Mouse (Mus musculus) G1E (cell line): ENCODE data around the gene Rsg1. TPM values are rescaled to one million over a fixed set of nuclear protein-coding genes. Genes with fewer than 3 reads are reported as not detected.
A peak's percentile ranks its signal among the peaks of the same experiment; 100 is the strongest.

Experiments used
- ATAC-seq: 2 replicates; pipeline ENCODE4 v1.8.0; 2016; ENCODE audit warnings: mild to moderate bottlenecking; ENCODE audit not compliant: insufficient number of reproducible peaks, poor library complexity, low FRiP score, severe bottlenecking; ENCODE audit errors: extremely low read depth
- DNase-seq: peaks from one replicate; pipeline ENCODE4 v3.0.0; 2012; ENCODE audit warnings: low spot score
- H3K27me3 ChIP-seq: 2 replicates; pipeline ENCODE4 v1.6.1; 2012; ENCODE audit warnings: mild to moderate bottlenecking, low read length, inconsistent platforms; ENCODE audit not compliant: insufficient read depth
- H3K36me3 ChIP-seq: replicated peaks from 2 replicates; pipeline ENCODE3; 2012; ENCODE audit warnings: mild to moderate bottlenecking, inconsistent platforms
- H3K4me1 ChIP-seq: 2 replicates; pipeline ENCODE4 v1.6.1; 2012; ENCODE audit warnings: low read depth, low read length, inconsistent platforms, mixed read lengths; ENCODE audit not compliant: insufficient read depth
- H3K4me3 ChIP-seq: 2 replicates; pipeline ENCODE4 v1.5.1; 2012; ENCODE audit warnings: low read depth, mild to moderate bottlenecking, inconsistent platforms, low read length, moderate library complexity, mixed read lengths
- H3K9me3 ChIP-seq: replicated peaks from 2 replicates; pipeline ENCODE4 v1.6.1; 2012; ENCODE audit warnings: inconsistent platforms
- CTCF ChIP-seq: IDR thresholded peaks from 2 replicates; pipeline ENCODE4 v1.5.1; 2012; ENCODE audit warnings: low read depth, low read length, inconsistent platforms, mixed read lengths
- GATA1 ChIP-seq: IDR thresholded peaks from 2 replicates; pipeline ENCODE4 v1.6.1; 2012; ENCODE audit warnings: borderline replicate concordance, low read length, inconsistent platforms, mixed read lengths
- GATA2 ChIP-seq: IDR thresholded peaks from 2 replicates; pipeline ENCODE4 v1.6.1; 2012; ENCODE audit warnings: low read depth, low read length, inconsistent platforms, borderline replicate concordance
- POLR2AphosphoS5 ChIP-seq: IDR thresholded peaks from 2 replicates; pipeline ENCODE4 v1.6.1; 2012; ENCODE audit warnings: low read depth, low read length, inconsistent platforms; ENCODE audit not compliant: insufficient replicate concordance
- TAL1 ChIP-seq: conservative IDR thresholded peaks from 2 replicates; pipeline ENCODE4 v1.6.1; 2012; ENCODE audit warnings: low read depth, low read length, inconsistent platforms, mixed read lengths
- polyA plus RNA-seq: library from polyadenylated mRNA; stranded (reverse); fragments of >175 nt; gene quantifications from 2 replicates; pipeline ENCODE4 v1.2.3, GENCODE M21; 2012
- total RNA-seq, 2 experiments: library from RNA; stranded (forward) in 1 of 2; stranded (reverse) in 1 of 2; fragments of 200-1000 nt in 1 of 2; fragments of >200 nt in 1 of 2; fragmentation: Nextera tagmentation in 1 of 2; gene quantifications; 2 replicates each; pipeline ENCODE4 v1.2.3; 2014 to 2017

Gene Rsg1
- total and polyA plus RNA-seq, 3 experiments: 0.56 to 2.0 (median 1.6) TPM

DNA sequence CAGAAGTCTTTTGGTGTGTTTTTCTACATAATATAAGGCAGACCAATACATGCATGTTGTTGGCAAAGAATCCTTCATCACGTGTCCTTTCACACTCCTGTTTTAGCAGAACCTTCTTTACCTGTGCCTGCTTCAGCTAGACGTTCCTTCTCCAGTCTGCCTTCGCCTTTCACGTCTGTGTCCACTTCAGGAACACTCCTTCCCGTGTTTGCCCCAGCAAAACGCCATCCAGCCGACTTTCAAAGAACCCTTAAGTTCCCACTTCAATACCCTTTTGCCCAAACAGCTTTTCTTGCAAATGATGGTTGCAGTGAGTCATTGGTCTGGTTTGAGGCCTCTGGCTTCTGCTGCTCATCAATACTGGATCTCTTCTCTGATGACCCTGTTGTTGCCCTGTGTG, 22.5 kb upstream of the Rsg1 start:
- no peaks in the 10 kb centered on the region for H3K27me3 ChIP-seq
- ATAC-seq (no peak), DNase-seq (no peak)
- H3K4me1 ChIP-seq: peaks cover 8% of the 10 kb centered on the region; the same call in 1 of the 2 replicates
- no peak overlapping the region for H3K4me3 ChIP-seq
- H3K9me3 ChIP-seq: no peaks in the 10 kb centered on the region
- no peak for TF ChIP-seq TAL1
- H3K36me3 ChIP-seq: peaks cover 91% of the 10 kb centered on the region

DNA sequence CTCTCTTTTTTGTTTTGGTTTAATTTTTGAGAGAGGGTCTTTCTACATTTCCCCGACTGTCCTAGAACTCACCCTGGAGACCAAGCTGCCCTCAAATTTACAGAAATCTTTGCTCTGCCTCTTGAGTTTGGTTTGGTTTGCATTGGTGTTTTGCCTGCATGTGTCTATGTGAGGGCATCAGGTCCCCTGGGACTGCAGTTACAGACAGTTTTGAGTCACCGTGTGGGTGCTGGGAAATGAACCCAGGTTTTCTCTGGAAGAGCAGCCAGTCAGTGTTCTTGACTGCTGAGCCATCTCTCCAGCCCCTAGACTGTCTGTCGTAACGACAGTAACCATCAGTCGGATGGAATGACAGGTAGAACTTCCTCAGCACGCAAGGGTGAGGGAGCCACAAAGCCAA, 19.2 kb upstream of the Rsg1 start:
- Histone ChIP-seq H3K4me3 (no peak overlapping the region), H3K4me1 (peaks cover 7% of the 10 kb centered on the region), H3K36me3 (peaks cover 96% of the 10 kb centered on the region), H3K27me3 (no peaks in the 10 kb centered on the region), H3K9me3 (no peaks in the 10 kb centered on the region)
- ATAC-seq: no peak
- no peak for TF ChIP-seq CTCF
- TF ChIP-seq GATA2: no peak
- TF ChIP-seq TAL1: no peak
- DNase-seq: no peak

DNA sequence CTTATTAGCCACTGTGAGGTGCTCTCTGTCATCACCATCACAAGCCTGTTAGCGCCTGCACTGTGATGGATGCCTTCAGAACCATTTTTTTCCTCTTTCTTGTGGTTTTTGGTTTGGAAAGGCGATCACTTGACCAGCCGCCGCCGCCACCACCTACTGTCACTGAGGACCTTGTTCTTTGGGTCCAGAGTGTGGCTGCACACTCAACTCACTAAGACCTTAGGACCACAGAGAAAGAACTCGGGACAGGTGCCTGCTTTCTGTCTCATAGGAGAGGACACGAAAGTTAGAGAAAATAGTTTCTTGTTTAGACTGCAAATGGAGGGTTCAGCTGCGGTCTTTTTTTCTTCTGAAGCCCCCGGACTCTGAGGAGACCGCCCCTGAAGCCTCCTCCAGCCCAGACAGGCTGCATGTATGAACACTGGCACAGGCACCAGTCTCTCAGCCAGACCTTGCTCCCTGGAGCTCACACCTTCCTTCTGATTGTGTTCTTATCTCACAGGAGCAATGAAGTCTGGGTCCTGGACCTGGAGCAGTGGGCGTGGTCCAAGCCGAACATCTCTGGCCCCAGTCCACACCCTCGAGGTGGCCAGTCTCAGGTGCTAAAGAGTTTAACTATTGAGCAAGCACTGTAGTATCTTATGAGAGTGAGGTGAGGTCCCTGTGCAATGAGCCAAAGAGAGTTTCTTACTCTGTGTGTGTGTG, 16.6 kb upstream of the Rsg1 start:
- no peak overlapping the region for H3K4me3 ChIP-seq
- no peaks in the 10 kb centered on the region for H3K9me3 ChIP-seq
- peaks cover 9% of the 10 kb centered on the region for H3K4me1 ChIP-seq
- ATAC-seq: no peak
- TF ChIP-seq GATA1: no peak
- TF ChIP-seq GATA2: no peak
- no peak for TF ChIP-seq POLR2AphosphoS5
- TF ChIP-seq CTCF: no peak
- TF ChIP-seq TAL1: no peak
- DNase-seq: no peak
- H3K27me3 ChIP-seq: no peaks in the 10 kb centered on the region
- peaks cover 97% of the 10 kb centered on the region for H3K36me3 ChIP-seq

- Histone ChIP-seq H3K9me3 (no peaks in the 10 kb centered on the region), H3K4me3 (no peak overlapping the region), H3K36me3 (peaks cover 97% of the 10 kb centered on the region), H3K4me1 (peaks cover 15% of the 10 kb centered on the region), H3K27me3 (no peaks in the 10 kb centered on the region)
- ATAC-seq (no peak), DNase-seq (no peak)
- no peak for TF ChIP-seq CTCF
- TF ChIP-seq GATA2: no peak
- no peak for TF ChIP-seq POLR2AphosphoS5
- TF ChIP-seq TAL1: no peak
- no peak for TF ChIP-seq GATA1
Observed at GRCm38 (mm10) chr4:141197686-141198035, 16.1 kb upstream of the Rsg1 start.

DNA sequence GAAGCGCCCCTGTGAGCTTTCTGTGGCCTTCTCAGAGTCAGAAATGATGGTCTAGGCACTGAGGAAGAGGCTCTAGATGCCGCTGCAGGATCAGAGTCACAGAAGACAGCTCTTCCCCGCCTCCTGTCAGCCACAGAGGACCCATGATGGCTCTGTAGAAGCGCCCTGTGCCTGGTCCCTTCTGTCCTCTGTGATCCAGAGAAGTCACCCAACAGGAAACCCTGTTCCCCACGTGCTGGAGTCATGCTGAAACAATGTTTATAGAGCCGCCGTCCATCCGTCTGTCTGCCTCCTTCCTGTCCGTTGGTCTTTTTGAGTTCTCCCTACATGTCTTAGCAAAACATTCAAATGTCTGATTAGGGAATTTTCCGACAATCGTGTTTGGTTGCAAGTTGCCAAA, 12.8 kb upstream of the Rsg1 start:
- no peak for TF ChIP-seq GATA1
- no peak for TF ChIP-seq TAL1
- TF ChIP-seq POLR2AphosphoS5: no peak
- TF ChIP-seq GATA2: no peak
- no peak for TF ChIP-seq CTCF

DNA sequence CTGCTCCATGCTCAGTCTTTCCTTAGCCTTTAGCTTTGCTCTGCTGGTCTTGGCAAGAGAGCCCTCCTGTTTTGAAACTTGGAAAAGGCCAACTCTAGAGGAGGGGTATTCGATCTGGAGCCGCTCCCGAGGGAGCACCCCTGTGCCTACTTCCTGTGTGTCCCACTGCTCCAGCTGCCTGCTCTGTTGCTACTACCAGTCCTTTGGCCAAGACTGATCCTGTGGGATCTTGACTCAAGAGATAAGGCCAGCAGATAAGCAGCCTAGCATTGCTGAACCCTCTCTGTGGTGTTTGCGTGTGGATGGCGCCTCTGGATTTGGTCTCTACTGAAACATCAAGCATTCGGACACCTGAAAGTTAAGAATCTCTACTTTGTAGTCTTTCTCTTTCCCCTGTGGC, 11.6 kb upstream of the Rsg1 start:
- Histone ChIP-seq H3K27me3 (no peaks in the 10 kb centered on the region), H3K4me1 (peaks cover 17% of the 10 kb centered on the region; the same call in 1 of the 2 replicates), H3K4me3 (no peak overlapping the region), H3K36me3 (peaks cover 81% of the 10 kb centered on the region), H3K9me3 (no peaks in the 10 kb centered on the region)
- ATAC-seq (no peak), DNase-seq (no peak)
- TF ChIP-seq GATA1 (no peak), GATA2 (no peak), POLR2AphosphoS5 (no peak), CTCF (no peak), TAL1 (no peak)

More for the DNA sequence above, 12.8 kb upstream of the Rsg1 start:
- H3K27me3 ChIP-seq: no peaks in the 10 kb centered on the region
- no peak overlapping the region for H3K4me3 ChIP-seq
- H3K4me1 ChIP-seq: peaks cover 18% of the 10 kb centered on the region; the same call in 1 of the 2 replicates
- ATAC-seq (no peak), DNase-seq (no peak)
- no peaks in the 10 kb centered on the region for H3K9me3 ChIP-seq
- peaks cover 93% of the 10 kb centered on the region for H3K36me3 ChIP-seq

DNA sequence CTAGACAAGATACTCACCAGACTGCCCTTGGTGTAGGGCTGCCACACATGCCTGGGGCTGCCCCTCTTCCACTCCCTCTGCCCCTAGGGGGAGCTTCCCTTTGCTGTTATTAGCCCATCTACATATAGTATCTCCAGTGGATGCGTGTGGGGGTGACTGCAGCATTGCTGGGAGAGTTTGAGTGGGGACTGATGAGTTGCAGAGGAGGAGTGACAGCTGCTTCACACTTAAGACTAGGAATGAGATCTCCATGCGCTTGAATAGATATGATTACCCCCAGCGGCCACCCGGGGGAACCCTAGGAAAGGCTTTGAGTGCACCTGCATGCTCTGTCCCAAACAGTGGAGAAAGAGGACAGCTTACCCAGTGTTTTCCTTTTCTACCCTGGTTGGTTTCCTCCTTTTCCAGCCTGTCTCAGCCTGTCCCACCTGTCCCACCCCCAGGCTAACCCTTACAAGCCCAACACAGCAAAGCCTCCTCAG, 9.1 kb upstream of the Rsg1 start:
- TF ChIP-seq POLR2AphosphoS5: no peak
- no peak for TF ChIP-seq GATA1
- TF ChIP-seq CTCF: no peak
- no peak for TF ChIP-seq TAL1
- no peak for TF ChIP-seq GATA2
- Histone ChIP-seq H3K4me1 (peaks cover 15% of the 10 kb centered on the region; the same call in 1 of the 2 replicates), H3K27me3 (no peaks in the 10 kb centered on the region), H3K36me3 (peaks cover 58% of the 10 kb centered on the region), H3K9me3 (no peaks in the 10 kb centered on the region), H3K4me3 (no peak overlapping the region)
- DNase-seq: peak; percentile 30
- 0 out of 2 replicates have a peak, but pooled peaks have one; percentile 74 for ATAC-seq
